Mouse (Mus musculus): Measurements from ENCODE around the gene Orc5. TPM values are rescaled to one million over a fixed set of nuclear protein-coding genes. Genes with fewer than 3 reads are reported as not detected.

The Orc5 gene
- polyA plus RNA-seq, 2 experiments, result 12.2 to 35.8 TPM

- 76% methylated on average over 8 of the region's 8 CpGs for WGBS
- Histone ChIP-seq H3K4me3 (replicated peaks; ENCODE audit: low read length) (no peak overlapping the region), H3K4me1 (ENCODE audit: control insufficient read depth, insufficient read depth, low read length) (no peaks in the 10 kb centered on the region), H3K4me2 (replicated peaks; ENCODE audit: low read depth, low read length, severe bottlenecking) (no peak overlapping the region), H3K9me3 (ENCODE audit: control insufficient read depth, low read length) (no peaks in the 10 kb centered on the region), H3K27ac (replicated peaks; ENCODE audit: low read depth, low read length) (no peak overlapping the region), H3K36me3 (ENCODE audit: control insufficient read depth, insufficient read depth, low read length) (peaks cover 5% of the 10 kb centered on the region), H3K27me3 (ENCODE audit: control insufficient read depth, insufficient read depth, low read length) (no peaks in the 10 kb centered on the region), H3K9ac (ENCODE audit: low read depth, low read length, severe bottlenecking) (no peak overlapping the region)
- ATAC-seq (ENCODE audit: low FRiP score, low read depth), result no peak
- peak; percentile 74 for DNase-seq (ENCODE audit: low spot score)
- TF ChIP-seq POLR2A (IDR thresholded peaks at IDR 0.05; ENCODE audit: borderline replicate concordance, extremely low read depth, insufficient read depth, insufficient read length), result no peak
These were observed 38.4 kb downstream of the Orc5 start for GRCm38 (mm10) chr5:22511824-22512223.

- H3K4me3 ChIP-seq (replicated peaks; ENCODE audit: low read length), result no peak overlapping the region
- no peaks in the 10 kb centered on the region for H3K9me3 ChIP-seq (ENCODE audit: control insufficient read depth, low read length)
- H3K27me3 ChIP-seq (ENCODE audit: control insufficient read depth, insufficient read depth, low read length), result no peaks in the 10 kb centered on the region
- no peaks in the 10 kb centered on the region for H3K4me1 ChIP-seq (ENCODE audit: control insufficient read depth, insufficient read depth, low read length)
- no peak overlapping the region for H3K9ac ChIP-seq (ENCODE audit: low read depth, low read length, severe bottlenecking)
- H3K36me3 ChIP-seq (ENCODE audit: control insufficient read depth, insufficient read depth, low read length), result peaks cover 5% of the 10 kb centered on the region
- H3K27ac ChIP-seq (replicated peaks; ENCODE audit: low read depth, low read length), result no peak overlapping the region
- ATAC-seq (ENCODE audit: low FRiP score, low read depth) (no peak), DNase-seq (ENCODE audit: low spot score) (no peak)
- H3K4me2 ChIP-seq (replicated peaks; ENCODE audit: low read depth, low read length, severe bottlenecking), result no peak overlapping the region
- 89% methylated on average over 5 of the region's 5 CpGs for WGBS
- no peak for TF ChIP-seq POLR2A (IDR thresholded peaks at IDR 0.05; ENCODE audit: borderline replicate concordance, extremely low read depth, insufficient read depth, insufficient read length)
These were observed 41.7 kb downstream of the Orc5 start for GRCm38 (mm10) chr5:22508560-22508959.

- H3K36me3 ChIP-seq (ENCODE audit: control insufficient read depth, insufficient read depth, low read length), result peaks cover 14% of the 10 kb centered on the region
- H3K27me3 ChIP-seq (ENCODE audit: control insufficient read depth, insufficient read depth, low read length), result no peaks in the 10 kb centered on the region
- peak; percentile 37; the same call in 1 of the 2 replicates for ATAC-seq (ENCODE audit: low FRiP score, low read depth)
- H3K27ac ChIP-seq (replicated peaks; ENCODE audit: low read depth, low read length), result no peak overlapping the region
- H3K4me1 ChIP-seq (ENCODE audit: control insufficient read depth, insufficient read depth, low read length), result no peaks in the 10 kb centered on the region
- no peak overlapping the region for H3K4me2 ChIP-seq (replicated peaks; ENCODE audit: low read depth, low read length, severe bottlenecking)
- TF ChIP-seq POLR2A (IDR thresholded peaks at IDR 0.05; ENCODE audit: borderline replicate concordance, extremely low read depth, insufficient read depth, insufficient read length), result no peak
- WGBS, result 86% methylated on average over 5 of the region's 5 CpGs
- no peak overlapping the region for H3K9ac ChIP-seq (ENCODE audit: low read depth, low read length, severe bottlenecking)
- no peak overlapping the region for H3K4me3 ChIP-seq (replicated peaks; ENCODE audit: low read length)
- no peak for DNase-seq (ENCODE audit: low spot score)
- no peaks in the 10 kb centered on the region for H3K9me3 ChIP-seq (ENCODE audit: control insufficient read depth, low read length)
These were observed 50.8 kb downstream of the Orc5 start for GRCm38 (mm10) chr5:22499437-22499836.

GRCm38 (mm10) chr5:22491088-22491487, 59.1 kb downstream of the Orc5 start:
- DNase-seq (ENCODE audit: low spot score), result no peak
- 0 out of 2 replicates have a peak, but pooled peaks cover 8% of the 10 kb centered on the region for H3K36me3 ChIP-seq (ENCODE audit: control insufficient read depth, insufficient read depth, low read length)
- H3K4me2 ChIP-seq (replicated peaks; ENCODE audit: low read depth, low read length, severe bottlenecking), result no peak overlapping the region
- no peak for ATAC-seq (ENCODE audit: low FRiP score, low read depth)
- H3K27me3 ChIP-seq (ENCODE audit: control insufficient read depth, insufficient read depth, low read length), result no peaks in the 10 kb centered on the region
- H3K4me3 ChIP-seq (replicated peaks; ENCODE audit: low read length), result no peak overlapping the region
- H3K9me3 ChIP-seq (ENCODE audit: control insufficient read depth, low read length), result no peaks in the 10 kb centered on the region
- no peak for TF ChIP-seq POLR2A (IDR thresholded peaks at IDR 0.05; ENCODE audit: borderline replicate concordance, extremely low read depth, insufficient read depth, insufficient read length)
- no peaks in the 10 kb centered on the region for H3K4me1 ChIP-seq (ENCODE audit: control insufficient read depth, insufficient read depth, low read length)
- H3K9ac ChIP-seq (ENCODE audit: low read depth, low read length, severe bottlenecking), result no peak overlapping the region
- H3K27ac ChIP-seq (replicated peaks; ENCODE audit: low read depth, low read length), result no peak overlapping the region

GRCm38 (mm10) chr5:22489091-22489490, 61.1 kb downstream of the Orc5 start:
- H3K27ac ChIP-seq (replicated peaks; ENCODE audit: low read depth, low read length), result no peak overlapping the region
- whole genome bisulfite sequencing, result 76% methylated on average over 4 of the region's 4 CpGs
- TF ChIP-seq POLR2A (IDR thresholded peaks at IDR 0.05; ENCODE audit: borderline replicate concordance, extremely low read depth, insufficient read depth, insufficient read length), result no peak
- no peaks in the 10 kb centered on the region for H3K4me1 ChIP-seq (ENCODE audit: control insufficient read depth, insufficient read depth, low read length)
- no peak for DNase-seq (ENCODE audit: low spot score)
- H3K4me2 ChIP-seq (replicated peaks; ENCODE audit: low read depth, low read length, severe bottlenecking), result no peak overlapping the region
- H3K9me3 ChIP-seq (ENCODE audit: control insufficient read depth, low read length), result no peaks in the 10 kb centered on the region
- H3K27me3 ChIP-seq (ENCODE audit: control insufficient read depth, insufficient read depth, low read length), result no peaks in the 10 kb centered on the region
- peaks cover 13% of the 10 kb centered on the region for H3K36me3 ChIP-seq (ENCODE audit: control insufficient read depth, insufficient read depth, low read length)
- H3K9ac ChIP-seq (ENCODE audit: low read depth, low read length, severe bottlenecking), result no peak overlapping the region
- no peak overlapping the region for H3K4me3 ChIP-seq (replicated peaks; ENCODE audit: low read length)
- ATAC-seq (ENCODE audit: low FRiP score, low read depth), result no peak
